Mouse (Mus musculus): ENCODE results near the gene Nudt1. TPM values are rescaled to one million over a fixed set of nuclear protein-coding genes. Genes with fewer than 3 reads are reported as not detected.
A peak's percentile ranks its signal among the peaks of the same experiment; 100 is the strongest.

The Nudt1 gene
- polyA plus RNA-seq, 1 experiment = 4.5 TPM

GRCm38 (mm10) chr5:140288287-140288686 is 33.2 kb upstream of the Nudt1 start:
- H3K36me3 ChIP-seq (ENCODE audit: control insufficient read depth, insufficient read depth, low read length) = peaks cover 1% of the 10 kb centered on the region; the same call in 1 of the 2 replicates

DNA sequence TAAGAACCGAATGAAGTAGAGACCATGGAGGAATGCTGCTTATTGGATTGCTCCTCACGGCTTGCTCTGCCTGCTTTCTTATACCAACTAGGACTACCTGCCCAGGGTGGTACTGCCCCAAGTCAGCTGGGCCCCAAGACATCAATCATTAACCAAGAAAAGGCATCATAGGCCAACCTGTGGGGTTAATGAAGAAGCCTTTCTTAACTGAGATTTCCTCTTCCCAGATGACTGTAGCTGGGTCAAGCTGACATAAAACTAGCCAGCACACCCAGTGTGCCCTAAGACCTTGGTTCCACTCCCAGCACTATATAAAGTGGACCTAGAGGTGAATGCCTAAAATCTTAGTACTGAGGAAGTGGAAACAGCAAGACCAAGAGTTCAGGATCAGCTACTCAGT is 32.3 kb upstream of the Nudt1 start:
- WGBS = 99% methylated on average over 2 of the region's 2 CpGs
- H3K27ac ChIP-seq (ENCODE audit: insufficient read depth, low read length) = no peak overlapping the region

More at GRCm38 (mm10) chr5:140288287-140288686, 33.2 kb upstream of the Nudt1 start:
- Histone ChIP-seq H3K27me3 (ENCODE audit: control insufficient read depth, insufficient read depth, low read length) (no peaks in the 10 kb centered on the region), H3K4me1 (ENCODE audit: control insufficient read depth, insufficient read depth, insufficient read length) (no peaks in the 10 kb centered on the region), H3K27ac (ENCODE audit: insufficient read depth, low read length) (no peak overlapping the region), H3K4me3 (ENCODE audit: extremely low read depth, insufficient read depth, insufficient read length) (no peak overlapping the region)
- DNase-seq (ENCODE audit: low read depth in 1 of 2, low spot score in 2 of 2) = no peak
- 93% methylated on average over 3 of the region's 3 CpGs for WGBS
- TF ChIP-seq CTCF (IDR thresholded peaks at IDR 0.05; ENCODE audit: extremely low read depth, insufficient read depth, insufficient read length, insufficient replicate concordance) = no peak
- no peak for TF ChIP-seq POLR2A (IDR thresholded peaks at IDR 0.05; ENCODE audit: low read depth, low read length)

DNA sequence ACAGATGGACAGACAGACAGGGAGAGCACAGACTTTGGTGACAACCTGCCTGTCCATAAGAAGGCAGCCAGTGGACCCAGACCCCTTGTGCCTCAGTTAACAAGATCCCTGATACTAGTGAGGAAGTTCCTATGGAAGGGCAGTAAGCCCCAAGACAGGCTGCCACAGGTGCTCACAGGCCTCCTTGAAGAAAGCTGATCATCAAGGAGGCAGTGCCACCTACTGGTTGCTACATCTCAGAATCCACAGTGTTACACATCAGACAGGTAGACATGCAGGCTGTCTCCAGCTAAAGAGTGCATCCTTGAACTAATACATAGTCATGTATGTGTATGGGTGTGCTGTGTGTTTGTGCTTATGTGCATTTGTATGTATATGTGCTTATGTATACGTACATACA is 29.3 kb upstream of the Nudt1 start:
- H3K4me1 ChIP-seq (ENCODE audit: control insufficient read depth, insufficient read depth, insufficient read length) = no peaks in the 10 kb centered on the region
- H3K27me3 ChIP-seq (ENCODE audit: control insufficient read depth, insufficient read depth, low read length) = no peaks in the 10 kb centered on the region
- DNase-seq (ENCODE audit: low read depth in 1 of 2, low spot score in 2 of 2) = peak; percentile 39 to 49
- no peak for TF ChIP-seq POLR2A (IDR thresholded peaks at IDR 0.05; ENCODE audit: low read depth, low read length)
- TF ChIP-seq CTCF (IDR thresholded peaks at IDR 0.05; ENCODE audit: extremely low read depth, insufficient read depth, insufficient read length, insufficient replicate concordance) = peak; percentile 66; the same call in 1 of the 2 replicates
- peaks cover 9% of the 10 kb centered on the region; the same call in 1 of the 2 replicates for H3K36me3 ChIP-seq (ENCODE audit: control insufficient read depth, insufficient read depth, low read length)
- 86% methylated on average over 1 of the region's 1 CpGs for WGBS
- H3K4me3 ChIP-seq (ENCODE audit: extremely low read depth, insufficient read depth, insufficient read length) = no peak overlapping the region
- no peak overlapping the region for H3K27ac ChIP-seq (ENCODE audit: insufficient read depth, low read length)

More for the DNA sequence above, 32.3 kb upstream of the Nudt1 start:
- H3K4me3 ChIP-seq (ENCODE audit: extremely low read depth, insufficient read depth, insufficient read length) = no peak overlapping the region
- no peaks in the 10 kb centered on the region for H3K4me1 ChIP-seq (ENCODE audit: control insufficient read depth, insufficient read depth, insufficient read length)
- 0 out of 2 replicates have a peak, but pooled peaks cover 1% of the 10 kb centered on the region for H3K36me3 ChIP-seq (ENCODE audit: control insufficient read depth, insufficient read depth, low read length)
- H3K27me3 ChIP-seq (ENCODE audit: control insufficient read depth, insufficient read depth, low read length) = no peaks in the 10 kb centered on the region
- TF ChIP-seq CTCF (IDR thresholded peaks at IDR 0.05; ENCODE audit: extremely low read depth, insufficient read depth, insufficient read length, insufficient replicate concordance) (no peak), POLR2A (IDR thresholded peaks at IDR 0.05; ENCODE audit: low read depth, low read length) (no peak)
- no peak for DNase-seq (ENCODE audit: low read depth in 1 of 2, low spot score in 2 of 2)

DNA sequence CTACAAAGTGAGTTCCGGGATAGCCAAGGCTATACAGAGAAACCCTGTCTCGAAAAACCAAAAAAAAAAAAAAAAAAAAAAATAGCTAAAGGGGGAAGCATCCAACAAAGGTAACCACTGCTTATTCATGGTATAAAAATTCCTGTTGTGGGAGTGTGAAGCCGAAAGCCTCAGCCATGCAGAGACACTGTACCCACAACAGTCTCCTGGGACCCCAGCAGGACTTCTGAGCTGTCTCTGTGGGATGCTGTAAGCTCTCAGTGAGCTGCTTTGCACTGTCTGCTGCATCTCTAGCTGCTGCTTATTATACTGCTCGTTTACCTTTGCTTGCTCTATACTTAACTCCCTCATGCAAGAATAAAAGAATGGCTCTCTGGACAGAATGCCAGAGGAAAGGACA is 23.2 kb upstream of the Nudt1 start:
- H3K36me3 ChIP-seq (ENCODE audit: control insufficient read depth, insufficient read depth, low read length) = peaks cover 34% of the 10 kb centered on the region
- TF ChIP-seq CTCF (IDR thresholded peaks at IDR 0.05; ENCODE audit: extremely low read depth, insufficient read depth, insufficient read length, insufficient replicate concordance) = no peak
- TF ChIP-seq POLR2A (IDR thresholded peaks at IDR 0.05; ENCODE audit: low read depth, low read length) = no peak
- H3K27me3 ChIP-seq (ENCODE audit: control insufficient read depth, insufficient read depth, low read length) = no peaks in the 10 kb centered on the region
- 73% methylated on average over 4 of the region's 4 CpGs for WGBS
- DNase-seq (ENCODE audit: low read depth in 1 of 2, low spot score in 2 of 2) = no peak
- no peak overlapping the region for H3K4me3 ChIP-seq (ENCODE audit: extremely low read depth, insufficient read depth, insufficient read length)
- no peak overlapping the region for H3K27ac ChIP-seq (ENCODE audit: insufficient read depth, low read length)
- H3K4me1 ChIP-seq (ENCODE audit: control insufficient read depth, insufficient read depth, insufficient read length) = no peaks in the 10 kb centered on the region

DNA sequence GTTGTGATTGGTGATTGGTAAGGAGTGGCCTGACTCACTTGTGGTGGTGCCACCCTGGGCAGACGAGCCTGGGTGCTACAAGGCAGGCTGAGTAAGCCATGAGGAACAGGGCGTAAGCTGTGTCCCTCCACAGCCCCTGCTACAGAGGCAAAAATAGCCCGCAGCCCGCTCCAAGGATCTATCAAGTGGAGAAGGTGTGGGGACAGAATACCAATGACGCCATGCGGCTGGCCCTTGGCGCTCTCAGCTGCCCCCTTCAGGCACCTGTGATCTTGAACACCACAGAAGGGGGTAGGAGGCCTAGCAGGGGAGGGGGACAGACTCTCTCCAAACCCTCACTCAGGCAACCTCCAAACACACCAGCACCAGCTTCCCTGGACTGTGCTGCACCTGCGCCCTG is 15.4 kb upstream of the Nudt1 start:
- WGBS = 96% methylated on average over 8 of the region's 8 CpGs
- Histone ChIP-seq H3K36me3 (ENCODE audit: control insufficient read depth, insufficient read depth, low read length) (peaks cover 46% of the 10 kb centered on the region), H3K27me3 (ENCODE audit: control insufficient read depth, insufficient read depth, low read length) (no peaks in the 10 kb centered on the region), H3K27ac (ENCODE audit: insufficient read depth, low read length) (no peak overlapping the region), H3K4me3 (ENCODE audit: extremely low read depth, insufficient read depth, insufficient read length) (no peak overlapping the region), H3K4me1 (ENCODE audit: control insufficient read depth, insufficient read depth, insufficient read length) (no peaks in the 10 kb centered on the region)
- no peak for TF ChIP-seq CTCF (IDR thresholded peaks at IDR 0.05; ENCODE audit: extremely low read depth, insufficient read depth, insufficient read length, insufficient replicate concordance)
- TF ChIP-seq POLR2A (IDR thresholded peaks at IDR 0.05; ENCODE audit: low read depth, low read length) = no peak
- DNase-seq (ENCODE audit: low read depth in 1 of 2, low spot score in 2 of 2) = no peak

GRCm38 (mm10) chr5:140307602-140308001 is 13.9 kb upstream of the Nudt1 start:
- H3K36me3 ChIP-seq (ENCODE audit: control insufficient read depth, insufficient read depth, low read length) = peaks cover 40% of the 10 kb centered on the region
- no peak overlapping the region for H3K27ac ChIP-seq (ENCODE audit: insufficient read depth, low read length)
- no peaks in the 10 kb centered on the region for H3K4me1 ChIP-seq (ENCODE audit: control insufficient read depth, insufficient read depth, insufficient read length)
- H3K4me3 ChIP-seq (ENCODE audit: extremely low read depth, insufficient read depth, insufficient read length) = no peak overlapping the region
- WGBS = 98% methylated on average over 14 of the region's 14 CpGs
- no peak for DNase-seq (ENCODE audit: low read depth in 1 of 2, low spot score in 2 of 2)
- TF ChIP-seq CTCF (IDR thresholded peaks at IDR 0.05; ENCODE audit: extremely low read depth, insufficient read depth, insufficient read length, insufficient replicate concordance) (no peak), POLR2A (IDR thresholded peaks at IDR 0.05; ENCODE audit: low read depth, low read length) (no peak)
- no peaks in the 10 kb centered on the region for H3K27me3 ChIP-seq (ENCODE audit: control insufficient read depth, insufficient read depth, low read length)

GRCm38 (mm10) chr5:140316716-140317115 is 4.7 kb upstream of the Nudt1 start:
- no peaks in the 10 kb centered on the region for H3K4me1 ChIP-seq (ENCODE audit: control insufficient read depth, insufficient read depth, insufficient read length)
- no peak overlapping the region for H3K4me3 ChIP-seq (ENCODE audit: extremely low read depth, insufficient read depth, insufficient read length)
- DNase-seq (ENCODE audit: low read depth in 1 of 2, low spot score in 2 of 2) = no peak
- H3K27me3 ChIP-seq (ENCODE audit: control insufficient read depth, insufficient read depth, low read length) = no peaks in the 10 kb centered on the region
- no peak overlapping the region for H3K27ac ChIP-seq (ENCODE audit: insufficient read depth, low read length)
- H3K36me3 ChIP-seq (ENCODE audit: control insufficient read depth, insufficient read depth, low read length) = peaks cover 12% of the 10 kb centered on the region
- TF ChIP-seq CTCF (IDR thresholded peaks at IDR 0.05; ENCODE audit: extremely low read depth, insufficient read depth, insufficient read length, insufficient replicate concordance) = no peak
- no peak for TF ChIP-seq POLR2A (IDR thresholded peaks at IDR 0.05; ENCODE audit: low read depth, low read length)
- 86% methylated on average over 3 of the region's 3 CpGs for WGBS
